Mouse (Mus musculus): Measurements from ENCODE around the gene Pigk. TPM values are rescaled to one million over a fixed set of nuclear protein-coding genes. Genes with fewer than 3 reads are reported as not detected.

Gene Pigk
- total and polyA plus RNA-seq, 3 experiments: 6.4 to 28.1 (median 24.0) TPM

- Histone ChIP-seq H3K4me1 (ENCODE audit: control insufficient read depth, insufficient read depth, low read length) (no peaks in the 10 kb centered on the region), H3K79me2 (replicated peaks; ENCODE audit: control insufficient read depth, insufficient read depth, low read length) (no peaks in the 10 kb centered on the region), H3K36me3 (ENCODE audit: control insufficient read depth, insufficient read depth, low read length) (no peaks in the 10 kb centered on the region), H3K27ac (no peak overlapping the region), H3K9ac (ENCODE audit: low read depth, low read length) (no peak overlapping the region), H3K27me3 (ENCODE audit: control insufficient read depth, insufficient read depth, low read length) (no peaks in the 10 kb centered on the region), H3K4me3 (no peak overlapping the region)
- 86% methylated on average over 4 of the region's 4 CpGs for WGBS
- no peak for DNase-seq
- intact Hi-C loops (cut with DNase I): no loop called here
- TF ChIP-seq CTCF (IDR thresholded peaks at IDR 0.05) (no peak), POLR2A (IDR thresholded peaks at IDR 0.05; ENCODE audit: insufficient read depth, low read depth, low read length) (no peak), EP300 (IDR thresholded peaks at IDR 0.05; ENCODE audit: insufficient read depth, low read depth, low read length) (no peak)
Observed at GRCm38 (mm10) chr3:152793006-152793405, 79.1 kb downstream of the Pigk start.

- Histone ChIP-seq H3K27me3 (ENCODE audit: control insufficient read depth, insufficient read depth, low read length) (no peaks in the 10 kb centered on the region), H3K4me1 (ENCODE audit: control insufficient read depth, insufficient read depth, low read length) (no peaks in the 10 kb centered on the region), H3K9ac (ENCODE audit: low read depth, low read length) (no peak overlapping the region), H3K79me2 (replicated peaks; ENCODE audit: control insufficient read depth, insufficient read depth, low read length) (no peaks in the 10 kb centered on the region), H3K4me3 (no peak overlapping the region), H3K27ac (no peak overlapping the region), H3K36me3 (ENCODE audit: control insufficient read depth, insufficient read depth, low read length) (no peaks in the 10 kb centered on the region)
- DNase-seq: no peak
- TF ChIP-seq POLR2A (IDR thresholded peaks at IDR 0.05; ENCODE audit: insufficient read depth, low read depth, low read length) (no peak), EP300 (IDR thresholded peaks at IDR 0.05; ENCODE audit: insufficient read depth, low read depth, low read length) (no peak), CTCF (IDR thresholded peaks at IDR 0.05) (no peak)
- intact Hi-C loops (cut with DNase I): no loop called here
- 86% methylated on average over 4 of the region's 4 CpGs for WGBS
Observed at GRCm38 (mm10) chr3:152796216-152796615, 82.3 kb downstream of the Pigk start.

GRCm38 (mm10) chr3:152797354-152797753 lies 83.5 kb downstream of the Pigk start:
- intact Hi-C loops (cut with DNase I): no loop called here
- TF ChIP-seq CTCF (IDR thresholded peaks at IDR 0.05): no peak
- no peak for TF ChIP-seq EP300 (IDR thresholded peaks at IDR 0.05; ENCODE audit: insufficient read depth, low read depth, low read length)
- no peak for TF ChIP-seq POLR2A (IDR thresholded peaks at IDR 0.05; ENCODE audit: insufficient read depth, low read depth, low read length)
- Histone ChIP-seq H3K27me3 (ENCODE audit: control insufficient read depth, insufficient read depth, low read length) (no peaks in the 10 kb centered on the region), H3K79me2 (replicated peaks; ENCODE audit: control insufficient read depth, insufficient read depth, low read length) (no peaks in the 10 kb centered on the region), H3K36me3 (ENCODE audit: control insufficient read depth, insufficient read depth, low read length) (no peaks in the 10 kb centered on the region), H3K4me1 (ENCODE audit: control insufficient read depth, insufficient read depth, low read length) (no peaks in the 10 kb centered on the region), H3K9ac (ENCODE audit: low read depth, low read length) (no peak overlapping the region), H3K4me3 (no peak overlapping the region), H3K27ac (no peak overlapping the region)
- 42% methylated on average over 2 of the region's 2 CpGs for WGBS
- DNase-seq: no peak

- no peak overlapping the region for H3K9ac ChIP-seq (ENCODE audit: low read depth, low read length)
- 78% methylated on average over 9 of the region's 9 CpGs for WGBS
- no peak overlapping the region for H3K27ac ChIP-seq
- intact Hi-C loops (cut with DNase I): no loop called here
- no peaks in the 10 kb centered on the region for H3K79me2 ChIP-seq (replicated peaks; ENCODE audit: control insufficient read depth, insufficient read depth, low read length)
- no peak overlapping the region for H3K4me3 ChIP-seq
- peak; percentile 57 for TF ChIP-seq CTCF (IDR thresholded peaks at IDR 0.05)
- TF ChIP-seq EP300 (IDR thresholded peaks at IDR 0.05; ENCODE audit: insufficient read depth, low read depth, low read length): no peak
- no peaks in the 10 kb centered on the region for H3K36me3 ChIP-seq (ENCODE audit: control insufficient read depth, insufficient read depth, low read length)
- no peak for DNase-seq
- H3K4me1 ChIP-seq (ENCODE audit: control insufficient read depth, insufficient read depth, low read length): no peaks in the 10 kb centered on the region
- no peaks in the 10 kb centered on the region for H3K27me3 ChIP-seq (ENCODE audit: control insufficient read depth, insufficient read depth, low read length)
Observed at GRCm38 (mm10) chr3:152799738-152800431, 86.0 kb downstream of the Pigk start.

- Histone ChIP-seq H3K27me3 (ENCODE audit: control insufficient read depth, insufficient read depth, low read length) (no peaks in the 10 kb centered on the region), H3K4me1 (ENCODE audit: control insufficient read depth, insufficient read depth, low read length) (no peaks in the 10 kb centered on the region), H3K36me3 (ENCODE audit: control insufficient read depth, insufficient read depth, low read length) (no peaks in the 10 kb centered on the region), H3K4me3 (no peak overlapping the region), H3K79me2 (replicated peaks; ENCODE audit: control insufficient read depth, insufficient read depth, low read length) (no peaks in the 10 kb centered on the region), H3K27ac (no peak overlapping the region), H3K9ac (ENCODE audit: low read depth, low read length) (no peak overlapping the region)
- intact Hi-C loops (cut with DNase I): no loop called here
- WGBS: 45% methylated on average over 4 of the region's 4 CpGs
- TF ChIP-seq EP300 (IDR thresholded peaks at IDR 0.05; ENCODE audit: insufficient read depth, low read depth, low read length) (no peak), CTCF (IDR thresholded peaks at IDR 0.05) (no peak), POLR2A (IDR thresholded peaks at IDR 0.05; ENCODE audit: insufficient read depth, low read depth, low read length) (no peak)
- no peak for DNase-seq
Observed at GRCm38 (mm10) chr3:152813905-152814304, 100.0 kb downstream of the Pigk start.

- Histone ChIP-seq H3K27me3 (ENCODE audit: control insufficient read depth, insufficient read depth, low read length) (no peaks in the 10 kb centered on the region), H3K4me1 (ENCODE audit: control insufficient read depth, insufficient read depth, low read length) (no peaks in the 10 kb centered on the region), H3K4me3 (no peak overlapping the region), H3K79me2 (replicated peaks; ENCODE audit: control insufficient read depth, insufficient read depth, low read length) (no peaks in the 10 kb centered on the region), H3K9ac (ENCODE audit: low read depth, low read length) (no peak overlapping the region), H3K36me3 (ENCODE audit: control insufficient read depth, insufficient read depth, low read length) (no peaks in the 10 kb centered on the region), H3K27ac (no peak overlapping the region)
- 81% methylated on average over 5 of the region's 5 CpGs for WGBS
- intact Hi-C loops (cut with DNase I): no loop called here
- TF ChIP-seq POLR2A (IDR thresholded peaks at IDR 0.05; ENCODE audit: insufficient read depth, low read depth, low read length): no peak
- DNase-seq: no peak
Observed at GRCm38 (mm10) chr3:152815110-152815509, 101.2 kb downstream of the Pigk start.

Data from heart, adult 2 months (tissue).